Mouse (Mus musculus): Measurements from ENCODE around the gene Pus10. TPM values are rescaled to one million over a fixed set of nuclear protein-coding genes. Genes with fewer than 3 reads are reported as not detected.

Gene Pus10
- polyA plus RNA-seq, 1 experiment: 11.4 TPM

DNA sequence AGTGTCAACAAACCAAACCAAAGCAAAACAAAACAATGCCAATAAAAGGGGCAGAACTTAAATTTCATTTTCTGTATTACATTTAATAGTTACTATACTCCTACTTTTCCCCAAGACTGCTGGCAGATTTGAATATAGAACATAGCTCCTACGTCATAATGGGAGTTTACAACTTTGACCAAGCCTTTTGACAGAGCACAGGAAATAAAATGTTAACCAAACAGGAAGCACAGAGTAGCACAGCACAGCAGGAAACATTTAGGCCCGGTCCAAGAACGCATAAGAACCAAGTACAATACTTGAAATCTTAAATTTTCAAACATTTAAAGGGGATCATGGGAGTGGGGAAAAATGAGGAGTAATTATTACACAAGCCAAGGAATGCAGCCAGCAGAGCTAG, 116.6 kb downstream of the Pus10 start:
- Histone ChIP-seq H3K4me1 (ENCODE audit: control insufficient read depth, insufficient read depth, low read length) (no peaks in the 10 kb centered on the region), H3K27me3 (ENCODE audit: control insufficient read depth, insufficient read depth, low read length) (no peaks in the 10 kb centered on the region), H3K27ac (ENCODE audit: insufficient read depth, low read length) (no peak overlapping the region), H3K4me3 (replicated peaks; ENCODE audit: insufficient read depth, low read depth, low read length) (no peak overlapping the region)
- TF ChIP-seq CTCF (IDR thresholded peaks at IDR 0.05; ENCODE audit: borderline replicate concordance, insufficient read depth, low read depth, low read length) (no peak), POLR2A (IDR thresholded peaks at IDR 0.05; ENCODE audit: borderline replicate concordance, insufficient read depth, low read length) (no peak)
- 76% methylated on average over 3 of the region's 3 CpGs for WGBS
- DNase-seq: no peak

Other genes starting within 250 kb of the Pus10 start
- 32.7 and 36.9 TPM in 2 replicates for gene Ahsa2, start 167.6 kb upstream of the Pus10 start, polyA plus RNA-seq (2012; rRNA removed)
- gene 1700093K21Rik, start 144.5 kb upstream of the Pus10 start, polyA plus RNA-seq (2012; rRNA removed): 0.27 and 0.49 TPM in 2 replicates
- gene 0610010F05Rik, start 32.0 kb upstream of the Pus10 start, polyA plus RNA-seq (2012; rRNA removed): 22.3 and 24.3 TPM in 2 replicates
- 18.5 and 19.1 TPM in 2 replicates for gene Pex13, start 285 bp downstream of the Pus10 start, polyA plus RNA-seq (2012; rRNA removed)
- gene Rel, start 105.3 kb downstream of the Pus10 start, polyA plus RNA-seq (2012; rRNA removed): 1.3 and 1.5 TPM in 2 replicates
- gene Papolg, start 229.6 kb downstream of the Pus10 start, polyA plus RNA-seq (2012; rRNA removed): 10.5 and 11.3 TPM in 2 replicates

Data from cerebellum, adult 2 months (tissue).